Mouse (Mus musculus) layer of hippocampus, postnatal 36 days (tissue): ENCODE measurements around the gene Actg2. TPM values are rescaled to one million over a fixed set of nuclear protein-coding genes. Genes with fewer than 3 reads are reported as not detected.

ENCODE experiments used
- DNase-seq, 2 experiments: peaks; one replicate each; pipeline ENCODE4 v3.0.0; 2022
- total RNA-seq, 2 experiments: library from RNA; stranded (reverse); gene quantifications; 2 replicates each; pipeline ENCODE4 v1.2.3; 2021

Gene Actg2
- total RNA-seq, 2 experiments from 2014 or later = not detected

GRCm38 (mm10) chr6:83512495-83512894 is 23.6 kb downstream of the Actg2 start:
- DNase-seq = no peak

DNA sequence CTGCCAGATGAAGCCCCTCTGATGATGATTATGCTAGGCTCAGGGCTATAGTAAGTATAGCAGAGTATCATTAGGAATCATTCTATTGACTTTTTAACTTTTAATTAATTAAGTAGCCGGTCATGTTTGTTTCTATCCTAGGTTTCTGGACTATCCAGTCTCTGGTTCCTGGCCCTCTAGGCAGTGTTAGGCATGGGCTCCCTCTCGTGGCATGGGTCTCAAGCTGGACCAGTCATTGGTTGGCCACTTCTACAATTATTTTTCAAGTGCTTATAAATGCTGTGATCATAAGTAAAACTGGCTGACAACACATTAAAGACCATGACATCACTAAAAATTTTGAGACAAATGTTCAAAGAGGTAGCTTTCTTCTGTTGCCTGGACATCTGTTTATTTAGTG is 25.9 kb downstream of the Actg2 start:
- DNase-seq = no peak

- DNase-seq = peak in 1 of 2 experiments; percentile 48
These were observed 26.6 kb downstream of the Actg2 start for GRCm38 (mm10) chr6:83509442-83509841.

- no peak for DNase-seq
These were observed 28.9 kb downstream of the Actg2 start for GRCm38 (mm10) chr6:83507168-83507546.

- peak; percentile 96 to 98 for DNase-seq
These were observed 29.6 kb downstream of the Actg2 start, which contains the start of gene Dguok for GRCm38 (mm10) chr6:83506258-83507167. Gene Dguok, minus strand, starts transcription at chr6:83506969.

DNA sequence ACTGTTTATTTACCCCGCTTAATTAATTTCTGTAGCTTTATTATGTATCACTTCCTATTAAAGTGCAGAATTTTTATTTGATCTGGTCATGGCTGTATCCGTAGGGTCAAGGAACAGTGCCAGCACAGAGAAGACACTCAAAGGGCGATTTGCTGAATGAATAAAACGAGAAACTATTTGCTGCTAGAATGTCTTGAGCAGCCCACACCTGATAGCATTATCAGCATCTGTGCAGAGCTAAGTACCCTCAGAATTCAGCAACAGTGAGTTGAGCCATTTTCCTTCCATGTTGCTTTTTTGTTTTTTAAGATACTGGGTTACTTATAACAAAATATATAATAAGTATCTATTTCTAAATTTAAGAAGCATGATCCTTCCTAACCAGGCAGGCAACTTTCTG is 30.5 kb downstream of the Actg2 start:
- no peak for DNase-seq

DNA sequence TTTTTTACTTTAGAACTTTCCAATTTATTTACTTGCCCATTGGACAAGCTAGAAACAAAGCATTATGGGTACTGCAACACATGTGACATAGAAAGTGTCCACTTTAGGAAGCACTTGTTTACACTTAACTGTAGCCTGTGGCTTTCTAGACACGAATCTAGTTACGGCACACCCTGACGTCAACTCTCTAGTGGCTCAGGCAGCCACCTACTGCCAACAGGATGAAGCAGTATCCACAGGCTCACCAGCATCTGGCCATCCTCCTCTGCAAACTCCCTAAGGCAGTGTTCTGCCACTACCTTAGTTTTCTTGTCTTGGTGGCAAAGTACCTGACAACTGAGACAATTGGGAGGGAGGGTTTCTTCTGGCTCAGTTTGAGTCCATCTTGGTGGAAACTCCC is 32.7 kb downstream of the Actg2 start:
- no peak for DNase-seq

- DNase-seq = no peak
These were observed 33.4 kb downstream of the Actg2 start for GRCm38 (mm10) chr6:83502656-83503055.

GRCm38 (mm10) chr6:83501524-83502310 is 34.3 kb downstream of the Actg2 start:
- DNase-seq = no peak

GRCm38 (mm10) chr6:83500462-83500861 is 35.6 kb downstream of the Actg2 start:
- no peak for DNase-seq

GRCm38 (mm10) chr6:83499078-83499477 is 37.0 kb downstream of the Actg2 start:
- DNase-seq = no peak

DNA sequence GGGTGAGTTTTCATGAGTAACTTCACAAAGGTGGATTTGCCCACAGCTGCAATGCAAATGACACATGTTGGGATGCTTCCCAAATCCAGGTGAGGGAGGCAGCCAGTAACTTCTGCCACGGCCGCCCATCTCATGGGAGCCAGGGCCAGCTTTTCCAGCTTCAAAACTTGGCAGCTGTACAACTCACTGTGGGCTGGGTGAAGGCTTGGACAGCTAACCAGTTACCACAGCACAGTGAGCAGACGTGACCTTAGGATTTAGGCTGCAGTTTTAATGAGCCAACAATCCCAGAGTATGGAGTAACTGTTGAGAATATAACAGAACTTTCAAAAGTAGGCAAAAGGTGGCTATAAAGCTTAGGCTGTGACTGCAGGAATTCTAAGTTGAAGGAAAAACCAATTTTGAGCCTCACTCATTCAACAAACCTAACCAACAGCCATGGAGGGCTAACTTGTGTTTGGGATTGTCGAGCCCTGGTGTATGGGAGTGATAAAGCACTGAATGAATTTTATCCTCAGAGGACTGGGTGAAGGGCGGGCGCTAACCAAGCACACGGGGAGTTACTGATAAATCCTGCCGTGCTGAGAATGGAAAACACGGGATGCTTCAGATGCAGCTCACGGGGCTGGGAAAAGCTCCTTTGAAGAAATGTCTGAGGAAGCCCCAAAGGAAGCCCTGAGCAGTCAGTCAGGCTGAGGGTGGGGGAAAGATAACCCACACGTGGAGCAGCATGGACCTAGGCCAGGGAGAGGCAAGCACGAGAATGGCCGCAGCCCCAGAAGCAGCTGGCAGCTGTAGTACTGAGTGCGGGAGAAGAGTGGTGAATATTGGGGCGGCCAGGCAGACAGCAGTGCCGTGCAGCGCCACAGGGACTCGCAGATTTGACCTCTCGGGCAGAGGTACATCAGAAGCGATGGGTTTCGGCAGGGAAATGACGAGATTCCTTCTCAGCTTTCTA is 39.0 kb downstream of the Actg2 start:
- DNase-seq = no peak

GRCm38 (mm10) chr6:83496009-83496752 is 39.9 kb downstream of the Actg2 start:
- no peak for DNase-seq

DNA sequence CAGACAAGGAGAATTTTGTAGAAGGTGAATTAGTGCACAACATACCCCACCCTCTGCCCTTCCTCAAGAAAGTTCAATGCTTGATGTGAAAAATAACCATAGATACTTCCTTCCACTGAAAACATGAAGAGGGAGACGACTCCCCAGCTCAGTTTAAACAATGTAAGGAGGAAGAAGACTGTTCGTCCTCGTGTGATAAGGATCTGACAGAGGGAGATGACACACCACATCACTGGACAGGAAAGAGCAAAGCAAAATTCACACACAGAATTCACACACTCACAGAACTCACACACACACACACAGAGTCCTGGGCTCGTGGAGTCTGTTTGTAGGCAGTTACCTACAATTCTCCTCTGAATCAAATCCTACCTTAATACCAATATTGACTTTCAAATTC is 45.4 kb downstream of the Actg2 start:
- DNase-seq = no peak

DNA sequence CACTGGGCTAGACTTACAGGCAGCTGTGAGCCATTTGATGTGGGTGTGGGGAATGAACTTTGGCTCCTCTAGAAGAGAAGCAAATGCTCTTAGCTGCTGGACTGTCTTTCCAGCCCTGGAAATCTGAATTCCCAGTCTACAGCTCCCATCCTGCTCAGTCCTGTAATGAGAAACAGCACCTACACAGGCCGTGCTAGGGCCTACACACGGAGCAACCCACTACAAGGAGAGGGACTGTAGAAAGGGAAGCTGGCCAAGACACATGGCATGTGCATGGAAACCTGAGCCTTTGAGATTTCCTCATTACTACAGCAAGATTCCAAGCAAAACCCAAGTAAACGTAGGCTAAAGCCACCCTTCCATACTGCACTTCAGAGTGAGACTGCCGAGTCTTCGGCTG is 47.9 kb downstream of the Actg2 start:
- no peak for DNase-seq

- no peak for DNase-seq
These were observed 48.8 kb downstream of the Actg2 start for GRCm38 (mm10) chr6:83487298-83487697.

DNA sequence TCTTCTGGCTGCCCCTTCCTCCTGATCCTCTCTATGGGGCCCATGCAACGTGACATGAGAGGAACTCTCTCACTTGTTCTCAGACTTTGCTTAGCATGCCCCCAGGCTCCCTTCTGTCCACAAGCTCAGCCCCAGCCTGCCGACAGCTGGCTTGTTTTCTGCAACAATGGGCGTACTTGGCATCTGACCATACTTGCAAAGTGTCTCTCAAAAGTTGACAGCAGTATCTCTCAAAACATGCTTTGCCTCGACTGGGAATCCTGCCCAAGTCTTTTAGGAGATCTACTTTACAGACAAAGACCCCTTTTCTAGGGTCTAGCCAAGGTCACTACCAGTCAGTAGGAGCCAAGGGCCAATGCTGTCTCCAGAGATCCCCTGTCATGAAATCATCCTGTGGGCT is 50.2 kb downstream of the Actg2 start:
- DNase-seq = no peak

- DNase-seq = no peak
These were observed 52.3 kb downstream of the Actg2 start for GRCm38 (mm10) chr6:83483776-83484175.

DNA sequence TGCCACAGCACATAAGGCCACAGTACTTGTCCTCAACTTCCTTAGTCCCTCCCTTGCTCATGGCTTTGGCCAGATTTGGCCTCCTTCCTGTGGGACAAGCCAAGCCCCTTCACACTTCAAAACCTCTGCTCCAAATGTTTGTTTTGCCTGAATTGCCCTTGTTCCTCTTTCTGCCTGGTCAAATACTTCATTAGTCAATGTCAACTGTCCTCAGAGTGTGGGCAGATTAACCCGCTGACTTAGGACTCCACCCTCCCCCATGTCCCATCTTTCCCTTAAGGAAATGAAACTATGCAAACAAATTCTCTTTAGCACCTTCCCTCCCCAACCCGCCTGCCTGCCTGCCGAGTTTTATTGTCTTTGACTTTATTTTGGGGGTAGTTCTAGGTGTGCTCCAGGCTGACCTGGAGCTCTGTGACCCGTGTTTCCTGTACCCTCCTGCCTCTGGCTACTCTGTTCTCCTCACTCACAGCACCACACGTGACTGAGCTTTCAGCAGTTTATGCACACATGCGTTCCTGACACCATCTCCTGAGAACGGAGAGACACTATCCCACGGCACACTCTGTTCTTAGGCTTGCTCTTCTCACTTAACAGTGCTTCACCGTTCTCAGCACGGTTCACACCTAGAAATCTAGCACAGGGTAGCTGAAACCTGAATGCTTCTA is 53.5 kb downstream of the Actg2 start:
- no peak for DNase-seq

- DNase-seq = no peak
These were observed 55.9 kb downstream of the Actg2 start for GRCm38 (mm10) chr6:83480019-83480655.

- no peak for DNase-seq
These were observed 56.9 kb downstream of the Actg2 start for GRCm38 (mm10) chr6:83479193-83479592.
